Mouse (Mus musculus): Measurements from ENCODE around the gene 1110008P14Rik.
A peak's percentile ranks its signal among the peaks of the same experiment; 100 is the strongest.

The 1110008P14Rik gene

DNA sequence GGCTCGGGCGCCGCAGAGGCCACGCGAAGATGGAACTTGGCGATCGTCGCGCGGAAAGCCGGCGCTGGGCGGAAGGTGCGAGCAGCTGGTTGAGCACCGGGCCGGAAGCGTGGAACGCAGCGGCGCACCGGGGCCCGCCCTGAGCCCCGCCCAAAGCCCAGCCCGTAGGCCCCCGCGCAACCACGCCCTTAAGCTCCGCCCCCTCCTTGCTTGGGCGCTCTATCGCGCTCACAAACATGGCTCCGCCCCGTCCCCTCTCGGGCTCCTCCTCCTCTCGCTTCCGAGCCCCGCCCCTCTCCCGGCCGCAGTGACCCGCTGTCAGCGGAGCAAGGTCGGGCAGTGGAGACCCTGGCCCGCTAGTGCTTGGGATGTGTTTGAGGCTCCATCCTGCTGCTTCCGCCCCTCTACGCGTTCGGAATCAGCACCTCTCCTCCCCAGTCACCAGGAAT, at the start of gene 1110008P14Rik:
TSS of gene 1110008P14Rik (minus strand) at position 164 of the 449 bp plus-strand sequence.
- peak; percentile 97 to 98 for DNase-seq

DNA sequence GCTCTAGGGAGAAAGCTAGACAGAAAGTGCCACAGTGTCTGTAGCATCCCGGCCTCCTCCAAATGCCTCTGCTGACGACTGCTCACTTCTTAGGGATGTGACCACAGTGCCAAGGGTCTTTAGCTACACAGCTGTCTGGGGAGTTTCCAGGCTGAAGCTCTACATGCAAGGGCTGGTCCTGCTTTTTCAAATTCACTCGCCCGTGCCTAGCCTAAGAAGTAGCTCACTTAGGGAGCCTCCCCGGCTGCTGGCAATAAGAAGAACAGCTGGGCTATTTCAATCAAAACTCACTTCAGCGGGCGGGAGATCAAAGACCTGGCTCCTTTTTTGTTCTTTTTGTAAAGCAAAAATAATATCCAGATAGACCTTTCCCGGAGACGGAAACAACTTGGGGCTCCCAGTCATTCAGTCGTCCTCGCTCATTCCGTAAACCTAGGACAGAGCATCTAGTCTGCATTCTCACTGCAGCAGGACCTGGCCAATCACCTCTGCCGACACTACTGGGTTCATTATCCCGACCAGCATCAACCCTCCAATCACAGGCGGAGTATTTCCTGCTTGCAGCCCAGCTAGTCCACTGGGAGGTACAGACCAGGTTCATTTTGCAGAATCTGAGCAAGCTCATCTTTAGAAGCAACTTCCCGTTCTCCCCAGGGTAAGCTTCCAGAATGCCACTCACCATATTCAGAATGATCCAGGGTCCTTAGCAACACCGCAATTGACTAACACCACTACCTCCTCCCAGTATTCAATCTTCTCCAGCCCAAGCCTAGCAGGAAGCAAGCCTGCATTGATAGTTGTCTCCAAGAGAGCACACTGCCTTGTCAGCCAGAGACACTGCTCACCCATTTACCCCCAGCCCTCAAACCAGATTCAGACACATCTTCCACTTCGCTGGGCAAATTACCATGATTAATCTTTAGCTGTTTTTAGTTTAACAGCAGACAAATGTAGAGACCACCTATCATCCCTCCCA, 49.3 kb upstream of the 1110008P14Rik start:
- peak; percentile 79 to 92 for DNase-seq

DNA sequence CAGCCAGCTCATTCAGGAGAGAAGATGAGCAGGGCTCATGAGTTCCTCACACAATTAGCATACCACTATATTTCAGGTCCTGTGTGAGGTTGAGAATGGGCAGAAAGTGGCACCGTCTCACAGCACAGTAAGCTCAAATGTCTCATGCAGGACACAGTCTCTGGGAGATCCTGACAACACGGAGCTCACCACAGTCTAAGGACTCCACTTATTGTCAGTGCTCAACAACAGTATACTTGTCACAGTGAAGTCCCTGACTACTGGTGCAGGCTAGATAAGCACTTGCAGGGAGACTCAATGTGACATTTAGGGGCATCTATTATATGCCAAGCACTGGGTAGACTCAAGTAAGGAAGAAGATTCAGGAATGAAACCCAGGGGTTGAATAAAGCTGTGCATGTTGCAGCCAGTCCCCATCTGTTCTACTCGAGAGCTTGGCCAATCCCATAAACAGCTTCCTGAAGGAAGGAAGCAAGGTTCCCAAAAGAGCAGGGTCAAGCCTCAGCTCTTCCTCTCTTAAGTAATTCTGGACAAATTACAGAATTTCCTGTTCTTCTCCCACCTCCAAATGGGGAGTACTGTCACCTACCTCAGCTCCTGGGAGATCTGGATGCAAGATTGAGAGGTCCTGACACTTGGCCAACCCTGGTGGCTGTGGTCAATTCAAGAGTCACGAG, 47.6 kb upstream of the 1110008P14Rik start:
- DNase-seq = peak in 1 of 2 experiments; percentile 26

DNA sequence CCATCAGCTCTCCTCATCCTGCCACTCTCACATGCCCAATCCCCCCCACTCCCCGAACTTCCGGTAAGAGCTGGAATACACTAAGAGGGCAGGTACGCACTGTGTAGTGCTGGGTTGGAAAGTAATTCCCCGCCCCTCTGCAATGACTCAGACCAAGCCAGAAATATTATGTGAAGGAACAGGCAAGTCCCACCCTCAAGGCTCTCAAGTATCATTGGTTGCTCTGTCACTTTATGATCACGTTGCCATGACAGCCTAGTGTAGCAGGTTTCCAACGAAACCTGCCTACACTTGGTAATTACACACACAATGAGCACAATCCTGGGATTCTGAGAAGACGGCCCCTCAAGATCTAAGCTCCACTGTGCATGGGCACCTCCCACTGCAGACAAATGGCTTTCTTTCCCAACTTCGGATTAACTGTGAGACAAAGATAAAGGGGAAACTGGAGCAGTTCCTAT, 46.6 kb upstream of the 1110008P14Rik start:
- peak in 1 of 2 experiments; percentile 48 for DNase-seq

GRCm38 (mm10) chr2:32427720-32428119, 46.0 kb upstream of the 1110008P14Rik start:
- DNase-seq = peak in 1 of 2 experiments; percentile 29

DNA sequence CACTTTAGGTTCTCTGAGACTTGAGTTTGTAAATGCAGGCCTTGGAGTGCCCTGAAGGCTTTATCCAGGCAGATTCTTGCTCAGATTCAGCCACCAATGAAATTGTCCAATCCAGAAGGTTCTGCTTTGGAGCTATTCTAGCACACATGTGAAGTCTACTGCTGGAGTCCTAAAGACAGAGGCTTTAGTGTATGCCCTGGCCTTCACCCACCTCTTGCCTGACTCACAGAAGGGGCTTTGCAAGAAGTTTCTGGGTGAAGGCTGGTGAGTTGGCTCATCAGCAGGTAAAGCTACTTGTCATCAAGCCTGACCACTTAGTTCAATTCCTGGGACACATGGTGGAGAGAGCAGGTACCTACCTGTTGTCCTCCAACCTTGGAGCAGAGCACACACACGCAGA, 44.4 kb upstream of the 1110008P14Rik start:
- peak in 1 of 2 experiments; percentile 28 for DNase-seq

GRCm38 (mm10) chr2:32425568-32425967, 43.8 kb upstream of the 1110008P14Rik start:
- peak in 1 of 2 experiments; percentile 30 for DNase-seq

DNA sequence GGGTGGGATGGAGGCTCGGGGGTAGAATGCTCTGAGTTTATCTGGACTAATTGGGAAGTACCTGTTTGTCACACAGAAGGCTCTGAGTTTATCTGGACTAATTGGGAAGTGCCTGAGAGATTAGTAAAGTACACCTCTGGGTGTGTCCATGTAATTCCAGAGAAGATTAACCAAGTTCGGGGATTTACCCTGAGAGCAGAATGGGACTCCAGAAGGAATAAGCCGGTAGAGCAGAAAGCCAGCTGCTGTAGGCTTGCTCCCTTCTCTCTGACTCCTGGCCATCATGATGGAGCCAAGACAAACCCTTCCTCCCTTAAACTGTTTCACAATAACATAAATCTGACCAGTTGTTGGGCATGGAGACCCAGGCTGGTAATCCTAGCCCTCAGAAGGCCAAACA, 43.1 kb upstream of the 1110008P14Rik start:
- peak in 1 of 2 experiments; percentile 33 for DNase-seq

GRCm38 (mm10) chr2:32423481-32424331, 42.0 kb upstream of the 1110008P14Rik start:
- DNase-seq = peak; percentile 83 to 95

DNA sequence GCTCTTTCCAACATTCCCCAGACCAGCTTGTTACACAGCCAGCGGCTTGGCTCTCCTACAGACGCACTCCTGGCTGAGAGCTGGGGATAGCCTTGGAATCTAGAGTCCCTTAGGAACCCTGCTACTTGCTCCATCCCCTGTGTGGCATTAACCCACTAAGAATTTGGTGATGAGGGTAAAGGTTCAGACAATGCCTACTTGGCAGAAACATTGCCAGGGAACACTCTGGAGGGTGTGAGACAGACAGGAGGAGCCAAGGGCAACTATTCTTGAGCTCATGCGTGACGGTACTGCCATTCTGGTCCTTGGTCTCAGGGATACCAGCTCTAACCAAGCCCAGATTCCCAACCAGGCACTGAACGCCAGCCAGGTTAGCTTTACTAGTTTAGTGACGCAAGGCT, 40.1 kb upstream of the 1110008P14Rik start:
- peak; percentile 73 to 86 for DNase-seq

- peak in 1 of 2 experiments; percentile 78 for DNase-seq
Observed at GRCm38 (mm10) chr2:32420647-32421046, 38.9 kb upstream of the 1110008P14Rik start.

DNA sequence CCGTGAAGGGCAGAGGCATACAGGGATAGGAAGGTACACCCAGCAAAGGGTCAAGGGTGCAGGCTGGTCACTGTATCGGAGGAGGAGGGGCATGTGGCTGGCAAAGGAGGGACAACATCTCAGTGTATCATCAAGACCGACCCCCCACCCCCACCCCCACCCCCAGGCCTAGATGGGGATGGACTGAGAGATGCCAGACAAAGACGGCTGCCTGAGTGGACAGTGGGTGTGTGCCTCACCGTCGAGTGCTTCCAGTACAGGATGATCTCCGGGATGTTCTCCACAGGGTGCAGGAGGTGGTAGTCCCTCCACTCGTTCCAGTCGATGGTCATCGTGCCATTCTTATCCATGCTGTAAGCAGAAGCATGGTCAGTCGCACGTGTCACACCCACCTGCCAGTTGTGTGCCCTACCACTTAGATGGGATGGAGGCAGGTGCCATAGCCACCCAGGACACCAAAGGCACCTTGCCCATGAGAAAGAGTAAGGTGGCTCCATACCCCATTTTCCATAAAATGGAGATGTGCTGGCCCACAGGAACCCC, 38.4 kb upstream of the 1110008P14Rik start:
- peak in 1 of 2 experiments; percentile 76 for DNase-seq

DNA sequence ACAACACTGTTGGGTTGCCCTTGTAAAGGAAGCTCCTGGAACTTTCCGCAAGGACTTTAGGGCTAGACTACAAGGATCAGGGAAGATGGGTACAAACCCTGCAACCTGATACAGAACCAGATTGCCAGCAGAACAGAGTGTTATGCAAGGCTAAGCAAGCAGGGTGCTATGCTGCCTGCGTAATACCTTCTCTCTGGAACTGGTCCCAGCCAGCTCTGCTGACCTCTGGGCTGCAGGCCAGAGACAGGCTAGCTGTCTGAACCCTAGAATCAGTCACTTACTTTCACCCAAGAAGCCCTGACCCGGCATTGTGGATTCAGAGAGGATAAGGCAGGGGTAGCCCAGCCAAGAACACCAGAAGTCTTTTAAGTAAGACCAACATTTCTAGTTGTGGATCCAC, 37.6 kb upstream of the 1110008P14Rik start:
- peak; percentile 89 to 94 for DNase-seq

GRCm38 (mm10) chr2:32418430-32419151, 36.9 kb upstream of the 1110008P14Rik start:
- DNase-seq = peak; percentile 63 to 87

DNA sequence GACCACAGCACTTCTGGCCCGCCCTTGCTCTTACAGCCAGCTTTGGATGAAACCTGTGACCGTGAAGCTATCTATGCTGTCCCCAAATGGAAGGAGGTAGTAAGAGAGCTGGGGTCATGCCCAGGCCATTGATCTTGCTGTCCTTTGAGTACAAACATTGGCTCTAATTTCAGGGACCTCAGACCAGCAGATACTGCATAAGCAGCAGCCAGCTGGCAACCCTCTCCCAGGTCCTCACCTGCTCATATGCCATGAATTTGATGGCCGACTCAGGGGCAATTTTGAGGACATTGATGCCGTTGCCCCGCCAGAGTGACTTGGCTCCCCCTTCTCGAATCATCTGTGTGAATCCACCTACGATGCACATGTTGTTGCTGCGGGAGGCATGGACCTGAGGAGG, 35.7 kb upstream of the 1110008P14Rik start:
- no peak for DNase-seq

GRCm38 (mm10) chr2:32416556-32416955, 34.8 kb upstream of the 1110008P14Rik start:
- DNase-seq = no peak

DNA sequence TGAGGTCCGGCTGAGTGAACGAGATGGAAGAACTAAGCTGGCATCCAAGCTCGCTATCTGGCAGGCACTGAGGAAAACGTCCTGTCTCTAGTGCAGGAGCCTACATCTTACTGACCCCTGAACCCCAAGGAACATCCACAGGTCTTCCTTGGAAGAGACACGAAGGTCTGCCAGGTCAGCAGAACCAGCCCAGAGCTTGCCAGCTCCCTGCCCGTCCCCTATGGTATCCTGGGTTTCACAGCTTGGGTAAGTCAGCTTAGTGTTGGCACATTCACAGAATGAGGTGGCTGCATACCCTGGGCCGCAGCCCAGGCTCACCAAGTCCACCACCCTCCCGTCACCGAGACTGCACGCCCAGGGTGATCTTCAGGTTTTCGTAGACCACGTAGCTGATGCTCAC, 34.1 kb upstream of the 1110008P14Rik start:
- peak in 1 of 2 experiments; percentile 79 for DNase-seq

GRCm38 (mm10) chr2:32413936-32414335, 32.2 kb upstream of the 1110008P14Rik start:
- DNase-seq = peak; percentile 55 to 79

GRCm38 (mm10) chr2:32412742-32413531, 31.2 kb upstream of the 1110008P14Rik start:
- DNase-seq = peak in 1 of 2 experiments; percentile 74

DNA sequence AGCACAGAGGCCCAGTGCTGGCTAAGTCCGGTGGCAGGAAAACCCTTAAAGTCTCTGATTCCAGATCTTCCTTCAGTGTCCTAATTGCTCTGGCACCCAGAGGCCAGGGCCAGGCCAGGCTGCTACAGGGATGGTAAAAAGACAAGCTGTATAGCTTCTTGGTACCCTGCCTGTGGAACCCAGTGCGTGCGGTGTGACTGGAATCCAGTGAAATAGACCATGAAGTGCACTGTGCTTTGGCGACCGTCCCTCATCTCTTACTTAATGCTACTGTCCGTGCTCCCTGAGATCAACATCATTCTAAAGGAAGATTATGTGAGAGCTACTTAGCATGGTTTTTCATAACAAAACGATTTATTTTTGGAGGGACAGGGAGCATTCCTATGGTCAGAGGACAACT, 29.7 kb upstream of the 1110008P14Rik start:
- peak; percentile 43 to 66 for DNase-seq

All from kidney, postnatal 25 days (tissue).